Mouse (Mus musculus) midbrain, embryonic 11.5 days (tissue): ENCODE measurements at regions not wholly inside any gene's neighbourhood (a gene's known extent, or its start where the extent isn't known, plus 50 kb on each side); places are given as distances from the start of the nearest gene placed in this dataset.

Source experiments
- ATAC-seq: fragments of 200-750 bp; cut with Nextera tagmentation; 2 replicates; pipeline ENCODE4 v1.8.0; 2017; ENCODE audit warnings: moderate TSS enrichment, moderate library complexity; ENCODE audit not compliant: low FRiP score
- DNase-seq: peaks from one replicate; pipeline ENCODE4 v3.0.0; 2015; ENCODE audit warnings: low spot score; ENCODE audit errors: missing footprints
- H3K27ac ChIP-seq: fragments of 300-500 bp; sonication (generic); 2 replicates; pipeline ENCODE4 v1.5.1; 2014; ENCODE audit warnings: low read depth, low read length
- H3K27me3 ChIP-seq: fragments of 300-500 bp; sonication (generic); 2 replicates; pipeline ENCODE4 v1.6.1; 2014; ENCODE audit warnings: mild to moderate bottlenecking, low read length, moderate library complexity, mixed read lengths; ENCODE audit not compliant: control insufficient read depth, insufficient read depth
- H3K36me3 ChIP-seq: fragments of 300-500 bp; sonication (generic); 2 replicates; pipeline ENCODE4 v1.6.1; 2014; ENCODE audit warnings: mild to moderate bottlenecking, low read length, moderate library complexity, mixed read lengths; ENCODE audit not compliant: control insufficient read depth, insufficient read depth
- H3K4me1 ChIP-seq: fragments of 300-500 bp; sonication (generic); 2 replicates; pipeline ENCODE4 v1.6.1; 2014; ENCODE audit warnings: low read length; ENCODE audit not compliant: control insufficient read depth, insufficient read depth
- H3K4me2 ChIP-seq: fragments of 300-500 bp; sonication (generic); 2 replicates; pipeline ENCODE4 v1.6.1; 2014; ENCODE audit warnings: mild to moderate bottlenecking, moderate library complexity
- H3K4me3 ChIP-seq: fragments of 300-500 bp; sonication (generic); 2 replicates; pipeline ENCODE4 v1.5.1; 2014; ENCODE audit warnings: low read depth, low read length
- H3K9ac ChIP-seq: fragments of 300-500 bp; sonication (generic); 2 replicates; pipeline ENCODE4 v1.6.1; 2014; ENCODE audit warnings: low read length
- H3K9me3 ChIP-seq: fragments of 300-500 bp; sonication (generic); 2 replicates; pipeline ENCODE4 v1.6.1; 2016; ENCODE audit warnings: low read length; ENCODE audit not compliant: control insufficient read depth
- WGBS: fragments of 180-500 bp; shearing (Covaris S2); extraction: QIAGEN DNeasy Blood & Tissue Kit; methylation state at CpG from one replicate; pipeline ENCODE4 v1.1.7; 2014; 5-methylcytosine and 5-hydroxymethylcytosine counted together

GRCm38 (mm10) chr7:83203311-83204012, 336.3 kb downstream of the Mex3b start:
- Histone ChIP-seq H3K9ac (no peak overlapping the region), H3K4me3 (no peak overlapping the region), H3K4me1 (peaks cover 27% of the 10 kb centered on the region), H3K9me3 (no peaks in the 10 kb centered on the region), H3K36me3 (no peaks in the 10 kb centered on the region), H3K27me3 (no peaks in the 10 kb centered on the region), H3K4me2 (no peak overlapping the region), H3K27ac (no peak overlapping the region)
- 80% methylated on average over 10 of the region's 10 CpGs for WGBS
- ATAC-seq (no peak), DNase-seq (no peak)

- 26% methylated on average over 4 of the region's 4 CpGs for WGBS
- DNase-seq (no peak), ATAC-seq (peak; percentile 10; the same call in 1 of the 2 replicates)
- H3K9ac ChIP-seq: no peak overlapping the region
- peaks cover 27% of the 10 kb centered on the region for H3K4me1 ChIP-seq
- no peaks in the 10 kb centered on the region for H3K9me3 ChIP-seq
- no peaks in the 10 kb centered on the region for H3K36me3 ChIP-seq
- H3K27ac ChIP-seq: no peak overlapping the region; the same call in 1 of the 2 replicates
- H3K27me3 ChIP-seq: no peaks in the 10 kb centered on the region
- H3K4me3 ChIP-seq: no peak overlapping the region
- no peak overlapping the region for H3K4me2 ChIP-seq
Observed at GRCm38 (mm10) chr7:83204013-83204365, 336.9 kb downstream of the Mex3b start.

GRCm38 (mm10) chr7:83204701-83205100, 337.6 kb downstream of the Mex3b start:
- Histone ChIP-seq H3K4me2 (no peak overlapping the region), H3K36me3 (no peaks in the 10 kb centered on the region), H3K4me3 (no peak overlapping the region), H3K9me3 (no peaks in the 10 kb centered on the region), H3K27ac (no peak overlapping the region), H3K9ac (no peak overlapping the region), H3K27me3 (no peaks in the 10 kb centered on the region), H3K4me1 (peaks cover 27% of the 10 kb centered on the region)
- ATAC-seq (no peak), DNase-seq (no peak)
- 38% methylated on average over 8 of the region's 8 CpGs for WGBS

- Histone ChIP-seq H3K36me3 (no peaks in the 10 kb centered on the region), H3K4me2 (no peak overlapping the region), H3K27me3 (no peaks in the 10 kb centered on the region), H3K4me1 (peaks cover 15% of the 10 kb centered on the region), H3K9me3 (no peaks in the 10 kb centered on the region), H3K27ac (no peak overlapping the region), H3K9ac (no peak overlapping the region), H3K4me3 (no peak overlapping the region)
- WGBS: 44% methylated on average over 2 of the region's 2 CpGs
- DNase-seq (no peak), ATAC-seq (no peak)
Observed at GRCm38 (mm10) chr7:83206999-83207398, 339.9 kb downstream of the Mex3b start.

GRCm38 (mm10) chr7:83211611-83212010, 344.5 kb downstream of the Mex3b start:
- H3K36me3 ChIP-seq: no peaks in the 10 kb centered on the region
- no peaks in the 10 kb centered on the region for H3K4me1 ChIP-seq
- WGBS: 90% methylated on average over 6 of the region's 6 CpGs
- no peak overlapping the region for H3K4me3 ChIP-seq
- DNase-seq: no peak
- no peak overlapping the region for H3K9ac ChIP-seq
- no peaks in the 10 kb centered on the region for H3K9me3 ChIP-seq
- ATAC-seq: no peak
- H3K27ac ChIP-seq: no peak overlapping the region
- no peak overlapping the region for H3K4me2 ChIP-seq
- H3K27me3 ChIP-seq: no peaks in the 10 kb centered on the region

GRCm38 (mm10) chr7:83222029-83222722, 355.0 kb downstream of the Mex3b start:
- Histone ChIP-seq H3K9ac (no peak overlapping the region), H3K4me1 (no peaks in the 10 kb centered on the region), H3K27ac (no peak overlapping the region), H3K4me3 (no peak overlapping the region), H3K27me3 (no peaks in the 10 kb centered on the region), H3K9me3 (no peaks in the 10 kb centered on the region), H3K36me3 (no peaks in the 10 kb centered on the region), H3K4me2 (no peak overlapping the region)
- 88% methylated on average over 3 of the region's 3 CpGs for WGBS
- DNase-seq: no peak
- ATAC-seq: no peak

- ATAC-seq: no peak
- Histone ChIP-seq H3K36me3 (no peaks in the 10 kb centered on the region), H3K4me1 (no peaks in the 10 kb centered on the region), H3K9me3 (peaks cover 5% of the 10 kb centered on the region; the same call in 1 of the 2 replicates), H3K4me2 (no peak overlapping the region), H3K27me3 (no peaks in the 10 kb centered on the region), H3K27ac (no peak overlapping the region), H3K4me3 (no peak overlapping the region), H3K9ac (no peak overlapping the region)
- 90% methylated on average over 7 of the region's 7 CpGs for WGBS
- DNase-seq: no peak
Observed at GRCm38 (mm10) chr7:83227262-83228108, 357.2 kb upstream of the Tmc3 start.

- no peak for ATAC-seq
- H3K9me3 ChIP-seq: peaks cover 5% of the 10 kb centered on the region; the same call in 1 of the 2 replicates
- no peak overlapping the region for H3K4me3 ChIP-seq
- no peak overlapping the region for H3K4me2 ChIP-seq
- no peaks in the 10 kb centered on the region for H3K36me3 ChIP-seq
- H3K27me3 ChIP-seq: no peaks in the 10 kb centered on the region
- no peak overlapping the region for H3K27ac ChIP-seq
- DNase-seq: no peak
- no peaks in the 10 kb centered on the region for H3K4me1 ChIP-seq
- WGBS: 82% methylated on average over 3 of the region's 3 CpGs
- no peak overlapping the region for H3K9ac ChIP-seq
Observed at GRCm38 (mm10) chr7:83230496-83231325, 354.0 kb upstream of the Tmc3 start.
